Mouse (Mus musculus) left cerebral cortex, postnatal 10 days (tissue): Measurements from ENCODE around the gene Inhbe. TPM values are rescaled to one million over a fixed set of nuclear protein-coding genes. Genes with fewer than 3 reads are reported as not detected.

Experiments
- DNase-seq, 2 experiments: peaks; one replicate each; pipeline ENCODE4 v3.0.0; 2021 to 2022; ENCODE audit warnings: low spot score in 2 of 2, mixed read lengths in 1 of 2; ENCODE audit errors: extremely low spot score in 1 of 2
- intact Hi-C: fragments of 180-260 bp; cut with DNase I; formaldehyde crosslinking; loops from one replicate; pipeline ENCODE4 v1.15.1; 2025
- total RNA-seq, 2 experiments: library from RNA; stranded (reverse); gene quantifications; 2 replicates each; pipeline ENCODE4 v1.2.3; 2021

The Inhbe gene
- total RNA-seq, 2 experiments from 2014 or later = 0.08 TPM; not detected in 1

DNA sequence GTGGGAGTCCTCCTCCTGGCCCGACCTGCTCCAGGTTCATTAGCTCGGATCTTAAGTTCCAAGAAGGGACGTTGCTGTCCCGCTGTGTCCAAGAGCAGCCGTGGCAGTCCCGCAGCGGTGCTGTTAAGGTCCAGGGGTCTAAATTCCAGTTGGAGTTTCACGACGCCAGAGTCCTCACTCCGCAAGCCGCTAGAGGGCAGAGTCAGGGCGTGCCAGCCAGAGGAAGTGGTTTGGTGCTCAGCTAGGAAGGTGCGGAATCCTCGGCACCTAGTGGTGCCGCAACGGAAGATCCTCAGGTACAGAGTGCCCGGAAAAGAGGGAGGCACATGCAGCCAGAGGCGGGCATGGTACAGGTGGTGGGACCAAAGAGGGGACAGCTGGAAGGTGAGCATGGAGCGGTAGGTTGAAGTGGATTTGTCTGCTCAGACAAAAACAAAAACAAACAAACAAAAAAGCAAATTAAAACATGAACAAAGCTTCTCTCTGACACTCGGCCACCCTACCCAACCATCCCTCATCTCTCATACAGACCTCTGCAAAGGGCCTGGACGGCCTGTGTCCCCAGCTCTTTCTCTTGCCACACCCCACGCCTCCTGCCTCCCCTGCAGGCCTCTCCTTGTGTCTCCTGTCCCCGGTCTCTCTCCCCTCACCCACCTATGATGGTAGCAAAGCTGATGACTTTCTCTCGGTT is 3.5 kb downstream of the Inhbe start:
- DNase-seq = peak; percentile 52 to 80
- intact Hi-C loops = loop anchor here (5.0 kb wide), 1 partner anchor 72 kb away; no protein-coding TSS in a partner anchor

DNA sequence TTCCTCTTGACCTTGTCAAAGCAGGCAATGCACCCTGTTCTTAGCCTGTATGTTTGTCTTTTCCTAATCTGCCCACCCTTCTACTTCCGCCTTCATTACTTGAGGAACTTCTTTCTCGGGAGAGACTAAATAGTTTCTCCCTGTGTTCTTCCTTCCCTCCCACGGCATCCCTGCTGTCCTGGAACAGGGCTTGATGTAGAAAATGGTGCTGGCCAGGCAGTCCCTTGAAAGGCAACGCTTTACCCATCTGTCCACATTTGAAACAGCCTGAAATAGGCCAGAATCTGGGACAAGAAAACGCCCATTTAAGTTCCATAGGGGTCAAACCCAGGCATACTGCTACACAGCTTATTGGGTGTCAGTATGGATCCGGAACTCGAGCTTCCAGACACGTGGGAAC is 4.4 kb downstream of the Inhbe start:
- no peak for DNase-seq
- intact Hi-C loops = loop anchor here (5.0 kb wide), 1 partner anchor 72 kb away; no protein-coding TSS in a partner anchor

DNA sequence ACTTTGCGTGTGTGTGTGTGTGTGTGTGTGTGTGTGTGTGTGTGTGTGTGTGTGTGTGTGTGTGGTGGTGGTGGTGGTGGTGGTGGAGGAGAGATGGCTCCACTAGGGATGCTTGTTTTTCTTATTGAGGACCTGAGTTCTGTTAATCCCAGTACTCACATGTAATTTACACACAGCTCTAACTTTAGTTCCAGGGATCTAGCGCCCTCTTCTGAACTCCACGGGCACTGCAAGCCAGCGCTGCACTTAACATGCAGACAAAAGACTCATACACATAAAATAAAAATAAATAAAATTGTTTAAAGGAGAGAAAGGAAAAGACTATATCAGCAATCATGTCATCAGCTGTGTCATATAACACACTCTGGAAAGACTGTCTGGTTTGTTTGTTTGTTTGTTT is 5.3 kb downstream of the Inhbe start:
- no peak for DNase-seq
- intact Hi-C loops = no loop called here

DNA sequence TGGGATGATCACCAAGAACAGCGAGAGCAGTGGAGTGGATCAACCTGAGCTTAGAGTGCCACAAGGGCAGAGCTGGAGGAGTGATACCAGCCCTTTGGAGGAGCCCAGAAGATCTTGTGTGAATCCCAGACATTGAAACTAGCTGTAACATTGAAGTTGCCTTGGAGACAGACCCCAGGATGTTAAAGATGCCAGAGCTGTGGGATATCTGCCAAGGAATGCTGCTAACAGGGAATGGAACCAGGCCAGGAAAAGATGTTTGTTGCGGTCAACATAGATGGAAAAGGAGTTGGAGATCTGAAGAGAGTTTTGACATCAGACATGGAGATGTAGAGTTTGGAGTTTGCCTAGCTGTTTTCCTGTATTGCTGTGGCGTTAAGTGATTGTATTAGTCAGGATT is 8.0 kb downstream of the Inhbe start:
- intact Hi-C loops = no loop called here
- DNase-seq = no peak

DNA sequence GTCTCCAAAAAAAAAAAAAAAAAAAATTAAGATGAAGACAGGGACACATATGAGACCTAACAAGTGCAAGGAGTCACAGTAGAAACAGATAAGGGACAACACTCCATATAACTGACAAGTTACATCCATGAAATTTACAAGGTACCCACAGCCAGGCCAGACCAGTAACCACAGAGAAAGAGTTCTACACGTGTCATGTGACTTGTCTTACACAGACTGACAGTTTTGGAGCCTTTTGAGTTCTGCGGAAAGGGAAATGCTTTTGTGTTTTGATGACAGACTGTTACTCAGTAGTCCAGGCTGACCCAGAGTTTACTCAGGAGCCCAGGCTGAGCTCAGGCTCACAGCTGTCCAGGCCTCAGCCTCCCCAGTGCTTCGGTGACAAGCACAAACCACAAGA is 11.2 kb downstream of the Inhbe start:
- no peak for DNase-seq
- intact Hi-C loops = no loop called here

DNA sequence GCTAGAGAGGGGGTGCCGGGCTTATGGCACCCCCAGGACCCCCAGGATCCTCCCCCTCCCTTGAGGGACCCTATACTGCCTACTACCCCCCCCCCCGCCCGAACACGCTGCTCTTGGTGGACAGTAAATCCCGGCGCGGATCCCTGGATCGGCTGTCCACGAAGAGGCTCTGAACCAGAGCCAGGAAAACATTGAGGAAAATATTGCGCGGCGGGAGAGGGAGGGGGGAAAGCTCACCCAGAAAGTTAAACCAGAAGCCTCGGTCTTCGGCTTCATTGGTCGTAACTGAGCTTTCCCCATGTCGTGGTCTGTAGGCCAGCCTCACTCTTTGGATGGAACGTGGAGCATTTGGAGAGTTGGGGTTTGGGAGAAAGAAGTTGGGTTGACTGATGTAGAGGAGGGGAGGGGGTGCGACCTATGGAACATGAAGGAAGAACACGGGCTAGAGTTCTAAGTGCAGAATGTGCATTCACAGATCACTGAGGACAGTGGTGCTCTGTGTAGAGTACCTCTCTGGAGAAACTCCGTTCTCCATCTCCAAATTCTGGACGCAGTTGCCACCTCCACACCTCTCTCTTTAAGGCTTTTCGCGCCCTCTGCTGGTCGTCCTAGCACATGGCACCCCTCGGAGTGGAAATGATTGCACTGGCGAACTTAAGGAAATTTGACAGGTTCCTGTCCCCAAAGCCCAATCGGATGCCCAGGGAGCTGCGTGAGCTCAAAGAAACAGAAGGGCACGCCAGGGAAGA is 12.1 kb downstream of the Inhbe start, which contains the start of gene Gli1:
TSS of gene Gli1 (minus strand) at position 84 of the 749 bp plus-strand sequence.
- intact Hi-C loops = no loop called here

DNA sequence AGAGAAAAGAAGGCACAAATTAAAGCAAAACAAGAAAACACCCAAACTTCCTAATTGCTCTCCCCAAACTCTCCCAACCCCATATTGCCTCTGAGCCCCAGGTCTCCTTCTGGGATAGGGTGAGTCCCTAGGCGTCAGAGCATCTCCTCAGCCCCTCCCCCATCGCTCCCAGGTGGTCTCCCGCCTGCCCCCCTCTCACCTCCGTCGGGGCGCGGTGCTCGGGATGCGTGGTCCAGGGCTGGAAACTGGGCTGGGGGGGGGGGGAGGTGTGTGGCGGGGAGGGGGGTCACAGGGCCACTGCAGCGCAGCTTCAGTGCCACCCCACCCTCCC is 12.9 kb downstream of the Inhbe start:
- intact Hi-C loops = no loop called here
- peak in 1 of 2 experiments; percentile 44 for DNase-seq

More for the DNA sequence above, 12.1 kb downstream of the Inhbe start, which contains the start of gene Gli1:
- DNase-seq = peak; percentile 63 to 87

DNA sequence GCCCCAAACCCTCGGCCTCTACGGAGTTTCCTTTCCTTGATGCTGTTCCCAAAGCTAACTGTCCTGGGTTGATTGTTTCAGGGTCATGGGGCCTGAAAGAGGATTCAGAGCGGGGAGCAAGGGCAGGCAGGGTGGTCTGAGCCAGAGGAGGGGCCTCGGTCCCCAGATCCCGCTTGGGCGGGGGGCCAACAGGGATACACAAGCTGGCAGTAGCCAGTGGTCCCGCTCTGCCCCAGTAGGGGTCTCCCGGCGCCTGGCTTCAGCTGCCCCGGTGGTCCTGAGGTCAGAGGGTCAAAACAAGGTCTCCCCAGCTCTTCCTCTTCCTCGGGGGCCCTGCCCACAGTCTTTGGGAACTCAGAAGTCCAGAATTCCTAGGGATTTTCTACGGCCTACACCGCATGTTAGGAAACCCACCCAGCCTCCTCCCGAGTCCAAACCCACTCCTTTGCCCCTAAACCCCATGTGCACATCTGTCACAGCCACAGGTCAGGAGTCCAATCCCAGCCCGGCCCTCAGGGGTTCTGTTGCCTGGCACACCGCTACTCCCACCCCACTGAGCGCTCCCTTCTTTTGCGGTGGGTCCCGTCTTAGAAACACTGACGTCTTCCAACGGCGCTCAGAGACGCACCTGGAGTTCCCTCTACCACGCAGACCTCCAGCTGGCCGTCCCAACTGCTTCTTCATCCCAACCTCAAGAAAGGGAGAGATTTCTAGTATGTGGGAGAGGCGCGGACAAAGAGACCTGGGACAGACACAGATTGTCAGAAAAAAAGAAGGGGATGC is 13.4 kb downstream of the Inhbe start:
- intact Hi-C loops = no loop called here

DNA sequence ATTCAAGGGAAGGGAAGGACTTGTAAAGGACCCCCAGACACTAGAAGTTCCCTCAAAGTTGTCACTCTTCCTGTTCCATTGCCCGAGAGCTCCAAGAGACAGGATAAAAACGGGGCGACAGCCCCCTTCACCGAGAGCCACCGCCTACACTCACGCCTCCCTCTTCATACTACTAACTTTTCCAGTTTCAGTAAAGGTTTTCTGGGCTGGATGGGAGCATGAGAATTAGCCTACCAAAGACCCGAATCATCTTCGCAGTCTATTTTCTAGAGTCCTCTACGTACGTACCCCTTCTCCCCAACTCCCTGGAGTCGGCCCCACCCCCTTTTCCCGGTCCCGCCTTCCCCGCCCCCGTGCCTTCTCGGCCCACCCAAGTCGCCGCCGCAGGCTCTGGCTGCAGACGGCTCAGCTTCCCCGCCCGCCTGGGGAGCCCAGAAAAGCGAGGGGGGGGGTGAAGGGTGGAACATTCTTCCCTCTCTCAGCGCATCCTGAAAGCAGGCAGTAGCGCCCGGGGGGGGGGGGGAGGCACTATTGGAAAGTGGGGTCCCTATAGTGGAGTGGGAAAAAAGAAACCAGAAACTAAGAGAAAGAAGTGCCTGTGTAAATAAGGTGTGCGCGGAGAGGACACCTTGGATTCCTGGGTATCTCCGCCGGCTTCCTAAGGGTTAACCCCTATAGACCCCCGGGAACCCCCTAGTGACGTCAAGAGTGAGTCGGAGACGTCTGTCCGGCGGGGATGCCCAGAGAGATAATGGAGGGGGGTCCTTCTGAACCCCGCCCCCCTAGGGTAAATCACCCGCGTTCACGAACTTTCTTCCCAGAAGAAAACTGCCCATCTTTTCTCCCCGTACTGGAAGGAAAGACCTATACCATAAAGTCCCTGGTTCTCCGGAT is 14.3 kb downstream of the Inhbe start:
- intact Hi-C loops = loop anchor here (5.0 kb wide), 1 partner anchor 197 kb away; no protein-coding TSS in a partner anchor
- peak in 1 of 2 experiments; percentile 77 for DNase-seq

More for the DNA sequence above, 13.4 kb downstream of the Inhbe start:
- peak in 1 of 2 experiments; percentile 62 for DNase-seq

DNA sequence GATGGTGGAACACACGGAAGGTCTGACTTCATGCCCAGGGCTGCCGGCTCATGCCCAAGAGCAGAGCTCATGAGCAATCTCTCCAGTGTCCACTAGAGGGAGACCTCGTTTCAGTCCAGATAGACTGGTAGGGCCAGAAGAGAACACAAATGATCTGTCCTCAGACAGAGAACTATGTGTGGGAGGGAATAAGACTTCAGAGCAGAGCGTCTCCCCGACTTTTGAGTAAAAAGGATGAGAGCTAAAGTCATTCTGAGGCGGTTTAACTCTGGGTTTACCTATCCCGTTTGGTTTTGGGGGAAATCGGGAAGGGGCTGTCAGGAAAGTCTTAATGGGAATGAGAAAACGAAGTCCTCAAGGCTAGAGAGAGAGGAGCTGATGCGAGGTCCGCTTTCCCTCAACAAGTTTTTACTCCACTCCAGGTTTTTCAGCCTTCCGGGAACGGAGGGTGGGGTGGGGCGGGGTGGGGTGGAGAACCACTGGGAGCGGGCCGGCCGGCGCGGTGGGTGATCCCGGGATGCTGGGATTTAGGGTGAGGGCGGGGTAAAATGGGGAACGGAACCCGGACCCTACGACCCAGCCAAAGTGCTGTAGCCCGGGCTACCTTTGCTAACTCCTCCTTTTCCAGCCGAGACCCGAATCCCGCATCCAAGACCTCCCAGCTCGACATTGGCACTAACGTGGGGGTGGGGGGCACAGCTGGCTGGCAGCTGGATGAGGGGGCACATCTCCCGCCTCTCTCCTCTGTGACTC is 15.1 kb downstream of the Inhbe start:
- DNase-seq = peak; percentile 86 to 88
- intact Hi-C loops = loop anchor here (5.0 kb wide), 1 partner anchor 198 kb away; no protein-coding TSS in a partner anchor

DNA sequence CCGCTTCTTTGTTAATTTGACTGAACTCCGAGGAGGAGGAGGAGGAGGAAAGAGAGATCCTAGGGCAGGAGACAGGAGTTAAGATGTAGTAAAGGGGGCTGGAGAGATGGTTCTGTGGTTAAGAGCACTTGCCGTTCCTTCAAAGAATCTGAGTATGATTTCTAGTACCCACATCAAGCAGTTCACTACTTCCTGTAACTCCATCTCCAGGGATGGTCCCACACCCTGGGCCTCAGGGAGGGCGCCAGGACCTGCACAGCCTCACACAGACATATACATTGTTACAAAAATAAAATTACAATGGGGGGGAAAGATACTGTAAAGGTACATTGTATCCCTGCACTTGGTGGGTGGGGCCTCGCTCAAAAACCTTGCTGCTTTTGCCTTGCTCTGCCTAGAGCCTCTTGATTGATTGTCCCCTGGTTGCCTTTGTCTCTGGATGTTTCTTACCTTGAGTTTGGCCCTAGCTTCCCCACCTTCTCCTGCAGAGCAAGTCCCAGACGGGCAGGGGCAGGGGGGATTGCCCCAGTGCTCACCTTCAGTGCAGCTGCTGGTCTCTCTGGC is 16.6 kb downstream of the Inhbe start:
- no peak for DNase-seq
- intact Hi-C loops = loop anchor here (5.0 kb wide), 1 partner anchor 200 kb away; no protein-coding TSS in a partner anchor

DNA sequence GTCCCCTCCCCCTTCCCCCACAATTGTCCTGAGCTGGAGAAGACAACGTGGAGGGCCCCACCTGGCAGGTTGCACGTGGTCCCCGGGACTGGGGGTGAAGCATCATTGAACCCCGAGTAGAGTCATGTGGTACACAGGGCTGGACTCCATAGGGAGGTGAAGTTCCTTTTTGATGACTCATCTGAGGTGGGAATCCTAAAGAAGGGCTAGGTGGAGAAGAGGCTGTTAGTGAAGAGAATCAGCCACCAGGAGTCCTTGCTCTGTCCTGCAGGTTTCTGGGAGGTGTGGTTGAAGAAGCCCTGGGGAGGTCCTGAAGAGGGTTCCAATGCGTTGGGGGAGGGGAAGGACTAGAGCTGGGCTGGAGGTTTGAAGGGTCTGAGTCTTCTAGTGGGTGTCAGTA is 17.3 kb downstream of the Inhbe start:
- no peak for DNase-seq
- intact Hi-C loops = loop anchor here (5.0 kb wide), 1 partner anchor 200 kb away; no protein-coding TSS in a partner anchor

DNA sequence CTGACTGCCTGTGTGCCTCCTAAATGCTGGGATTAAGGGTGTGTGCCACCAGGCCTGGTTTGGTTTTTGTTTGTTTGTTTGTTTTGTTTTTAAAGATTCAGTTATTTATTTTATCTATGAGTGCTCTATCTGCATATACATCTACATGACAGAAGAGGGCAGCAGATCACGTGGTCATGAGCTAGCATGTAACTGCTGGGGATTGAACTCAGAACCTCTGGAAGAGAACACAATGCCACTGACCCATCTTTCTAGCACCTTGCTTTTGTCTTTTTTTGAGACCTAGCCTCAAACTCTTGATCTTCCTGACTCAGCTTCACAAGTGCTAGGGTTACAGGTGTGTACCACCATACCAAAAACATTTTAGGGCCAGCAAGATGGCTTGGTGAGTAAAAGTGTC is 18.9 kb downstream of the Inhbe start:
- no peak for DNase-seq
- intact Hi-C loops = loop anchor here (5.0 kb wide), 1 partner anchor 202 kb away; no protein-coding TSS in a partner anchor

DNA sequence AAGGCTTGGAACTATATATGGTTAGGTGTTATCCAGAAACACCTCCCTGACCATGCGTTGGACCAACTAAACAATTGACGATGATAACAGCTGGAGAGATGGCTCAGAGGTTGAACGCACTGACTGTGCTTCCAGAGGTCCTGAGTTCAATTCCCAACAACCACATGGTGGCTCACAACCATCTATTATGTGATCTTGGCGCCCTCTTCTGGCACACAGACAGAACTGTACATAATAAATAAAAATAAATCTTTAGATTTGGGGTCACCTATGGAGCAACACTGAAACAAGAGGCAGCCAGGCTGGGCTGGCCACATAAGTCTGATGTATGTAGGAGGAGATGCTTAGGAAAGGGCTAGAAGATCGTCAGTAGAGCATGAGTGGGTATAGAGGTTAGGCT is 21.1 kb downstream of the Inhbe start:
- DNase-seq = no peak
- intact Hi-C loops = no loop called here

DNA sequence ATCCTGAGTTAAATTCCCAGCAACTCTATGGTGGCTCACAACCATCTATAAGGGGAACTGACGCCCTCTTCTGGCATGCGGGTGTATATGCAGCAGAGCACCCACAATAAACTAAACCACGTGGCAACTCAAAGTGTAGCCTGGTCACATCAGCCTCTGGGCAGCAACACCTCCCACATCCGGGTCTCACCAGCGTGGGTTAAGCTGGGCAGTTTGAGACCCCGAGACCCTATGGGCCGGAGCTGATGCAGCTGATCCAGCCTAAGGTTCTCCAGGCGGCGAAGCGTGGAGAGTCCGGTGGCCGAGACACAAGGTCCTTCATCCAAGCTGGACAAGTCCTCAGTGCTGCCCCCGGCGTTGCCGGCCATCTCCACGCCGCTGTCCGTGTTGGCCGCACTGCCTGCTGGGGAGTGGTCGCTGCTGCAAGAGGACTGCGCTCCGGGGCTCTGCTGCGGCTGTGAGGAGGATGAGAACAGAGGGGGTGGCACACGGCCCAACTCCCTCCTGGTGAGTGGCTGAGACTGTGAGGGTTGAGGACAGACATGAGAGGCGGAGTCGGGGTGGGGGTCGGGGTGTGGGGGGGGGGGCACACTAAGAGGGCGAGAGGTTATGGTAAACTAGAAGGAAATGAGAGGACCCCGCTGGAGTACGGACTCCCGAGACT is 21.9 kb downstream of the Inhbe start:
- peak in 1 of 2 experiments; percentile 39 for DNase-seq
- intact Hi-C loops = no loop called here

DNA sequence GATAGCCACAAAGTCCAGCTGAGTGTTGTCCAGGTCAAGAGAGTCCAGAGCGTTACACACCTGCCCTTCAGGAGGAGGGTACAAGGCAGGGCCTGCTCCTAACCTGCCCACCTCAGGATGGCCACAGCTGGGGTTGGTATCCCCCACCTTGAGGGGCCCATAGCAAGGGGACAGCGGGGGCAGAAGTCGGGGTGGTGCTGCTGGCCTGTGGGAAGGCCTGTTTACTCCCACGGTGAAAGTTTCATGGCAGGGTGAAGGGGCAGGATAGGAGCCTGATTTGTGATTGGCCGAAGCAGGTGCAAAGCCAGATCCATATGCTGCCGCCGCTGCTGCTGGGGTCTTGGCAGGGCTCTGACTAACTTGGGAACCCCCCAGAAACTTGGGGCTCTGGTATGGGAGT is 24.0 kb downstream of the Inhbe start:
- intact Hi-C loops = no loop called here
- DNase-seq = no peak
